Mouse (Mus musculus): ENCODE measurements around the gene Gm12216.

GRCm38 (mm10) chr11:53839663-53840642, 19.1 kb downstream of the Gm12216 start:
- no peak for TF ChIP-seq CTCF (IDR thresholded peaks at IDR 0.05; ENCODE audit: low read depth, low read length)
- no peak for TF ChIP-seq POLR2A (IDR thresholded peaks at IDR 0.05; ENCODE audit: insufficient read depth, low read length)
